ENCODE assay signal across 22 mouse cellular contexts in the genomic region with DNA sequence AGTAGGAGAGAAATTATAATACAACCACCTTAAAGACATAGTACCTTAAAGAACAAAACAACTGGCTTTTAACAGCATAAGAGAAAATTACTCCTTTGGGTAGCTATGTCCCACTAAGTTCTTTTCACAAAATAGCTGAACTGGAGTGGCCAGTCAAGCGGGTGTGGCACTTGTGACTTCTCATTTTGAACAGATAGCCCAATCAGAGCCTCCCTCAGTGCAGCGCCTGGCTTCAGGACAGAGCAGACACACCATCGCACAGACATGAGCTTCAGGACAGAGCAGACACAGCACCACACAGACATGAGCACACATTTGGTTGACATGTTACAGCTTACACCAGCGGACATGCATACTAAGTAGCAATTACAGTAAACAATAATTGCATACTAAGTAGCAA. TPM values are rescaled to one million over a fixed set of nuclear protein-coding genes. Genes with fewer than 3 reads are reported as not detected.
DNase-seq lines count a peak whose midpoint lies in the region; ATAC-seq and TF ChIP-seq lines count a peak whose summit lies in the region.
"Had no signal": no experiment of that assay in that cellular context is flagged by ENCODE, and none has a peak within 500 bp of the region (broad histone marks: within the 10 kb centered on the region; RNA-seq: fewer than 3 reads in every experiment).

No protein-coding gene starts in this region.

- no peaks in the 10 kb centered on the region for H3K27me3 ChIP-seq in MEL (ENCODE audit: control insufficient read depth in 1 of 2, insufficient read depth in 2 of 2, low read length in 2 of 2)
- H3K27me3 ChIP-seq in liver, embryonic 15.5 days: no peaks in the 10 kb centered on the region
- H3K27me3 ChIP-seq in cerebellum, adult 2 months (ENCODE audit: control insufficient read depth, insufficient read depth, low read length): no peaks in the 10 kb centered on the region
- H3K27me3 ChIP-seq: CH12.LX; embryonic facial prominence, embryonic 13.5 days; heart, embryonic 12.5 days; neural tube, embryonic 15.5 days had no signal

- intact Hi-C loops in heart, postnatal 36 days (cut with DNase I): loop anchor here (10.0 kb wide), 1 partner anchor 466 kb away; a partner anchor contains a TSS

- H3K9ac ChIP-seq in MEL (ENCODE audit: control insufficient read depth, low read depth, low read length, poor library complexity, severe bottlenecking): no peak overlapping the region
- H3K9ac ChIP-seq in liver, embryonic 15.5 days: no peak overlapping the region
- H3K9ac ChIP-seq: embryonic facial prominence, embryonic 13.5 days; heart, embryonic 12.5 days; limb, embryonic 13.5 days; neural tube, embryonic 15.5 days had no signal

- 41% methylated on average over 4 of the region's 4 CpGs for WGBS in liver, embryonic 15.5 days (ENCODE audit: insufficient replicate concordance)
- 62% methylated on average over 4 of the region's 4 CpGs for WGBS in cerebellum, adult 2 months

- no peaks in the 10 kb centered on the region for H3K9me3 ChIP-seq in MEL (replicated peaks; ENCODE audit: insufficient read depth, low read length)
- no peaks in the 10 kb centered on the region for H3K9me3 ChIP-seq in liver, embryonic 15.5 days (replicated peaks)
- H3K9me3 ChIP-seq: embryonic facial prominence, embryonic 13.5 days; heart, embryonic 12.5 days; limb, embryonic 13.5 days; midbrain, embryonic 10.5 days; neural tube, embryonic 15.5 days had no signal

- peak; percentile 79 for DNase-seq in heart, adult 11 months
- DNase-seq in heart, postnatal 36 days: no peak
- DNase-seq in MEL (ENCODE audit: low read depth, low spot score): peak; percentile 73
- DNase-seq in cerebellum, adult 2 months: no peak
- DNase-seq in cerebellum, adult 8-10 months: no peak
- no peak for DNase-seq in embryo, embryonic 10.5 days (ENCODE audit: low spot score)
- DNase-seq: adrenal gland, postnatal 25 days; B cell, adult 2 months; cerebellum, postnatal 14 days; heart, postnatal 10 days; kidney, adult 11 months; kidney, postnatal 4 days; lung, adult 2 months; lung, postnatal 36 days had no signal

- peaks cover 58% of the 10 kb centered on the region for H3K79me2 ChIP-seq in MEL (ENCODE audit: control insufficient read depth, insufficient read depth, low read length, poor library complexity)

- no peak overlapping the region for H3K27ac ChIP-seq in MEL (ENCODE audit: control insufficient read depth, low read depth, low read length)
- 0 out of 2 replicates have a peak overlapping the region, but pooled peaks have one; percentile 7 for H3K27ac ChIP-seq in liver, embryonic 15.5 days (replicated peaks)
- H3K27ac ChIP-seq in cerebellum, adult 2 months (ENCODE audit: insufficient read depth, low read length): no peak overlapping the region
- H3K27ac ChIP-seq: embryonic facial prominence, embryonic 13.5 days; limb, embryonic 13.5 days; midbrain, embryonic 10.5 days; neural tube, embryonic 15.5 days had no signal

- TF ChIP-seq POLR2A in MEL (IDR thresholded peaks at IDR 0.05; ENCODE audit: control insufficient read depth in 1 of 2, insufficient read depth in 1 of 2, low read depth in 1 of 2, low read length in 2 of 2, poor library complexity in 1 of 2): no peak
- no peak for TF ChIP-seq POLR2A in cerebellum, adult 2 months (IDR thresholded peaks at IDR 0.05; ENCODE audit: borderline replicate concordance, insufficient read depth, low read length)

- peak; percentile 66 for ATAC-seq in erythroblast, adult 5-6 weeks (replicated peaks; ENCODE audit: low FRiP score, poor library complexity, severe bottlenecking)
- no peak for ATAC-seq in liver, embryonic 15.5 days (ENCODE audit: insufficient read depth)

- H3K4me1 ChIP-seq in MEL (ENCODE audit: control insufficient read depth in 1 of 2, insufficient read depth in 2 of 2, low read length in 2 of 2): peaks cover 18 to 34% of the 10 kb centered on the region in 2 experiments
- H3K4me1 ChIP-seq in liver, embryonic 15.5 days (replicated peaks): peaks cover 60% of the 10 kb centered on the region
- peaks cover 22% of the 10 kb centered on the region; the same call in 1 of the 2 replicates for H3K4me1 ChIP-seq in cerebellum, adult 2 months (ENCODE audit: control insufficient read depth, insufficient read depth, low read length)

- no peak for TF ChIP-seq RAD21 in MEL (IDR thresholded peaks at IDR 0.05; ENCODE audit: low read depth, low read length)

- H3K36me3 ChIP-seq in MEL (ENCODE audit: control insufficient read depth in 1 of 2, insufficient read depth in 2 of 2, low read length in 2 of 2): peaks cover 9 to 41% of the 10 kb centered on the region in 2 experiments
- H3K36me3 ChIP-seq in liver, embryonic 15.5 days (replicated peaks): peaks cover 11% of the 10 kb centered on the region

- no peak for TF ChIP-seq EP300 in MEL (IDR thresholded peaks at IDR 0.05; ENCODE audit: low read depth in 1 of 2, low read length in 2 of 2)

- no peak for TF ChIP-seq CTCF in MEL (IDR thresholded peaks at IDR 0.05 in 2 of 3, conservative IDR thresholded peaks at IDR 0.05 in 1 of 3; ENCODE audit: control insufficient read depth in 1 of 3, insufficient read depth in 1 of 3, low read depth in 2 of 3, low read length in 3 of 3, poor library complexity in 1 of 3, severe bottlenecking in 1 of 3)
- TF ChIP-seq CTCF in cerebellum, adult 2 months (IDR thresholded peaks at IDR 0.05; ENCODE audit: borderline replicate concordance, insufficient read depth, low read depth, low read length): no peak

- no peak overlapping the region for H3K4me3 ChIP-seq in MEL (ENCODE audit: control insufficient read depth in 1 of 2, insufficient read depth in 1 of 2, low read depth in 2 of 2, low read length in 2 of 2)
- no peak overlapping the region for H3K4me3 ChIP-seq in liver, embryonic 15.5 days (replicated peaks)
- H3K4me3 ChIP-seq in cerebellum, adult 2 months (replicated peaks; ENCODE audit: insufficient read depth, low read depth, low read length): no peak overlapping the region
- H3K4me3 ChIP-seq: embryonic facial prominence, embryonic 13.5 days; heart, embryonic 12.5 days; limb, embryonic 13.5 days; midbrain, embryonic 10.5 days; neural tube, embryonic 15.5 days had no signal

- peak overlapping the region; percentile 27 for H3K4me2 ChIP-seq in liver, embryonic 15.5 days
- H3K4me2 ChIP-seq: embryonic facial prominence, embryonic 13.5 days; heart, embryonic 12.5 days; limb, embryonic 13.5 days; neural tube, embryonic 15.5 days had no signal

TF ChIP-seq in MEL, 35 proteins besides CTCF, POLR2A, EP300 and RAD21:
- TF ChIP-seq MXI1 (IDR thresholded peaks at IDR 0.05; ENCODE audit: low read depth, low read length) (0 out of 2 replicates have a peak, but pooled peaks have one; percentile 20), NELFE (IDR thresholded peaks at IDR 0.05; ENCODE audit: low read depth, low read length) (no peak), SIN3A (IDR thresholded peaks at IDR 0.05; ENCODE audit: low read length) (0 out of 2 replicates have a peak, but pooled peaks have one; percentile 10), TCF12 (IDR thresholded peaks at IDR 0.05; ENCODE audit: low read depth, low read length) (no peak)
TF ChIP-seq in MEL: peak in this region for 2.

RNA-seq across cellular contexts. Expression of a gene that starts 3.3 kb away (rescaled TPM):
- total RNA-seq in heart, postnatal 36 days (2021): 10 to 100 TPM; 13.4 to 14.8 TPM
- total RNA-seq in MEL (2012; rRNA removed): 15.3 and 16.7 TPM in 2 replicates
- polyA plus RNA-seq in MEL (2012; ENCODE audit: insufficient read depth in 1 of 2, insufficient read length in 2 of 2, low read depth in 1 of 2, low replicate concordance in 2 of 2, missing spikeins in 1 of 2): 10 to 100 TPM; 15.3 to 46.1 TPM
- 5.9 and 6.0 TPM in 2 replicates for total RNA-seq in erythroblast, adult 5-6 weeks (2015; ENCODE audit: low replicate concordance)
- total RNA-seq in erythroblast, adult 5-6 weeks (2017; ENCODE audit: low replicate concordance): 11.9 and 14.2 TPM in 2 replicates
- 6.9 and 7.1 TPM in 2 replicates for polyA plus RNA-seq in liver, embryonic 15.5 days (2015; fragmentation: Nextera tagmentation; extraction: Ambion mirVana)
- 27.7 and 28.2 TPM in 2 replicates for polyA plus RNA-seq in cerebellum, adult 2 months (2012; rRNA removed)

RNA-seq across cellular contexts. Expression of a gene that starts 35.8 kb away (rescaled TPM):
- total RNA-seq in heart, postnatal 36 days (2021): 10 to 100 TPM; 11.0 to 15.5 TPM
- 20.3 and 25.9 TPM in 2 replicates for total RNA-seq in MEL (2012; rRNA removed)
- 10 to 100 TPM in 1 of 2 experiments, not detected in 1; 24.0 TPM for polyA plus RNA-seq in MEL (2012; ENCODE audit: insufficient read depth in 1 of 2, insufficient read length in 2 of 2, low read depth in 1 of 2, low replicate concordance in 2 of 2, missing spikeins in 1 of 2)
- total RNA-seq in erythroblast, adult 5-6 weeks (2015; ENCODE audit: low replicate concordance): 8.2 and 13.3 TPM in 2 replicates
- total RNA-seq in erythroblast, adult 5-6 weeks (2017; ENCODE audit: low replicate concordance): 3.4 and 7.0 TPM in 2 replicates
- polyA plus RNA-seq in liver, embryonic 15.5 days (2015; fragmentation: Nextera tagmentation; extraction: Ambion mirVana): 1.5 and 1.8 TPM in 2 replicates
- polyA plus RNA-seq in cerebellum, adult 2 months (2012; rRNA removed): 9.9 and 12.2 TPM in 2 replicates

Comparison
In these comparisons a context has a peak if more than half of its experiments do, and no peak if none do; other contexts are left out.
1. DNase-seq: peak in heart, adult 11 months (single experiment) and MEL (single experiment); none in heart, postnatal 36 days (0 of 2), cerebellum, adult 2 months (0 of 2), cerebellum, adult 8-10 months (single experiment) and embryo, embryonic 10.5 days (single experiment).